Mouse (Mus musculus) small intestine, adult 2 months (tissue): ENCODE measurements around the gene Wdhd1. TPM values are rescaled to one million over a fixed set of nuclear protein-coding genes. Genes with fewer than 3 reads are reported as not detected.

Experiments used
- H3K27ac ChIP-seq: fragments of 200-500 bp; 2 replicates; pipeline ENCODE4 v1.5.1; 2012; ENCODE audit warnings: low read depth, low read length, control low read depth, inconsistent platforms; ENCODE audit not compliant: insufficient read depth
- H3K27me3 ChIP-seq: fragments of 200-500 bp; 2 replicates; pipeline ENCODE4 v1.6.1; 2012; ENCODE audit warnings: mild to moderate bottlenecking, moderate library complexity, low read length, inconsistent platforms; ENCODE audit not compliant: control insufficient read depth, insufficient read depth
- H3K36me3 ChIP-seq: fragments of 200-500 bp; 2 replicates; pipeline ENCODE4 v1.6.1; 2012; ENCODE audit warnings: mild to moderate bottlenecking, low read length, control low read depth, inconsistent platforms; ENCODE audit not compliant: control insufficient read depth, insufficient read depth
- H3K4me1 ChIP-seq: fragments of 200-500 bp; 2 replicates; pipeline ENCODE4 v1.6.1; 2012; ENCODE audit warnings: low read length, inconsistent platforms, mixed read lengths; ENCODE audit not compliant: control insufficient read depth, insufficient read depth, insufficient read length
- H3K4me3 ChIP-seq: fragments of 200-500 bp; 2 replicates; pipeline ENCODE4 v1.5.1; 2012; ENCODE audit warnings: low read depth, mild to moderate bottlenecking, control low read depth, inconsistent platforms, low read length, moderate library complexity
- CTCF ChIP-seq: fragments of 200-500 bp; IDR thresholded peaks from 2 replicates; pipeline ENCODE4 v1.5.1; 2012; ENCODE audit warnings: low read depth, mild to moderate bottlenecking, control low read depth, inconsistent platforms, low read length, moderate library complexity, mixed read lengths; ENCODE audit not compliant: insufficient replicate concordance, insufficient read length; ENCODE audit errors: extremely low read depth
- POLR2A ChIP-seq: fragments of 200-500 bp; IDR thresholded peaks from 2 replicates; pipeline ENCODE4 v1.6.1; 2012; ENCODE audit warnings: low read depth, mild to moderate bottlenecking, control low read depth, inconsistent platforms, low read length, moderate library complexity
- WGBS: fragments of 180-500 bp; shearing (Covaris S2); methylation state at CpG from one replicate; pipeline ENCODE4 v1.1.7; 2018; 5-methylcytosine and 5-hydroxymethylcytosine counted together
- polyA plus RNA-seq: library from polyadenylated mRNA; depleted of rRNA; stranded (reverse); fragments of >200 nt; gene quantifications from 2 replicates; pipeline ENCODE4 v1.2.3, GENCODE M21; 2012

Gene Wdhd1
- polyA plus RNA-seq, 1 experiment = 1.3 TPM

DNA sequence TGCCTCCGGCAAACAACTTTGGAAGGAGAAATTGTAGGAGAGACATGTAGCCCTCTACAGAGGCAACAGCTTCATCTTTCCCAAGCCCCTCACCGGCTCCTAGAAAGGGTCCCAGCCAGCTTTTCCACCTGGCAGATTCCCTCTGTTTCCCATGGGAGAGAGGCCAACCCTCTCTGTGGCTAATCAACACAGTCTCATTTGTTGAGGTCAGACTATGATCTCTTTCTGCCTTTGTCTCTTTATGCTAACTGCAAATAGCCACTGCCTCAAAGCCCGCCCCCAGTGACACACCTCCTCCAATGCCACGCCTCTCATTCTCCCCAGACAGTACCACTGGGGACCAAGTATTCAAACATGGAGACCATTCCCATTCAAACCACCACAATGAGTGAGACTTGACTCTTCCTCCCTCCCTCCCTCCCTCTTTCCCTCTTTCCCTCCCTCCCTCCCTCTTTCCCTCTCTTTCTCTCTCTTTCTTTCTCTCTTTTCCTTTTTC, 66.9 kb downstream of the Wdhd1 start:
- H3K27me3 ChIP-seq = no peaks in the 10 kb centered on the region
- TF ChIP-seq POLR2A (no peak), CTCF (no peak)
- no peak overlapping the region for H3K4me3 ChIP-seq
- peaks cover 11% of the 10 kb centered on the region; the same call in 1 of the 2 replicates for H3K4me1 ChIP-seq
- no peaks in the 10 kb centered on the region for H3K36me3 ChIP-seq
- WGBS = 86% methylated on average over 4 of the region's 4 CpGs
- peak overlapping the region; percentile 88 for H3K27ac ChIP-seq

- Histone ChIP-seq H3K4me3 (no peak overlapping the region), H3K4me1 (peaks cover 11% of the 10 kb centered on the region; the same call in 1 of the 2 replicates), H3K27ac (peak overlapping the region; percentile 88), H3K36me3 (no peaks in the 10 kb centered on the region), H3K27me3 (no peaks in the 10 kb centered on the region)
- no peak for TF ChIP-seq POLR2A
- no peak for TF ChIP-seq CTCF
- WGBS = 44% methylated on average over 12 of the region's 12 CpGs
Measured at GRCm38 (mm10) chr14:47208564-47209493, 67.8 kb downstream of the Wdhd1 start.

DNA sequence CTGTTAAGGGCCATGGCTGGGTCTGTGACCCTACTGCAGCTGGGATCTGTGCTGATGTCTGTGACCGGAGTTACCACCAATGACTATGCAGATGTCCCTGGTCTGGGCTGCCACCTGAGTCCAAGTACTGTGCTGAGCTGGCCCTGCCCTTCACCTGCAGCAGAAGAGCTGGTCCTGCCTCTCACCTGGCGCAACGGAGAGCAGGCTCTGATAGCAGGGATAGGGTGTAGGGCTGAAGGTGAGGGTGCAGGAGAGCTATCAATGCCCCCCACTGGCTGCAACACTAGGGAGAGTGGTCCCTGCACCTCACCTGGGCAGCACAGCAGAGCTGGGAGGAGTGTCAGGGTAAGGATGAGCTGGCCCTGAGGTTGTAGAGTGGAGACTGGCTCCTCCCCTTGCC, 70.1 kb downstream of the Wdhd1 start:
- no peak overlapping the region for H3K4me3 ChIP-seq
- H3K27me3 ChIP-seq = no peaks in the 10 kb centered on the region
- peaks cover 11% of the 10 kb centered on the region; the same call in 1 of the 2 replicates for H3K4me1 ChIP-seq
- H3K27ac ChIP-seq = no peak overlapping the region
- 86% methylated on average over 3 of the region's 3 CpGs for WGBS
- TF ChIP-seq CTCF = no peak
- no peaks in the 10 kb centered on the region for H3K36me3 ChIP-seq

DNA sequence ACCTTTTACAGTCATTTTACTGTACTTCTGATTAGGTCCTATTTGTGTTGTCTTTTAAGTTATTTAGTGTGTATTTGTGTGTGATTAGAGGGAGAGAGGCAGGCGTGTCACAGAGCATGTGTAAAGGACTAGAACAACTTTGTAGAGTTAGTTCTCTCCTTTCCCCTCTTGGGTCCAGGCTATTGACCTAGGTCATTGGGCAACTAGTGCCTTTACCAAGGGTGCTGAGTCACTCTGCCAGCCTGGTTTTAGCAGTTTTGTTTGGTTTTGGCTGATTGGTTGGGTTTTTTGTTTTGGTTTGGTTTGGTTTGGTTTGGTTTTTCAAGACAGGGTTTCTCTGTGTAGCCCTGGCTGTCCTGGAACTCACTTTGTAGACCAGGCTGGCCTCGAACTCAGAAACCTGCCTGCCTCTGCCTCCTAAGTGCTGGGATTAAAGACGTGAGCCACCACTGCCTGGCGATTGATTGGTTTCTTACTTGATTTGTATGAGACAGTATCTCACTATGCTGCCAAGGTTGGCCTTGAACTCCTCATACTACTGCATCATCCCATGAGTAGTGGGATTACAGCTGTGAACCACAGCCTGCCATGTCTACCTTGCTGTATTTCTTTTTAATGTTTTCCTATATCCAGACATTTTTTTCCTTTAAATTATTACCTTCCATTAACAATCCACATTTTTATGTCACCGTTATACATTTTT, 71.2 kb downstream of the Wdhd1 start:
- Histone ChIP-seq H3K36me3 (no peaks in the 10 kb centered on the region), H3K4me1 (peaks cover 11% of the 10 kb centered on the region; the same call in 1 of the 2 replicates), H3K27ac (no peak overlapping the region), H3K27me3 (no peaks in the 10 kb centered on the region), H3K4me3 (no peak overlapping the region)
- TF ChIP-seq CTCF = no peak
- TF ChIP-seq POLR2A = no peak
- WGBS = 91% methylated on average over 5 of the region's 5 CpGs

DNA sequence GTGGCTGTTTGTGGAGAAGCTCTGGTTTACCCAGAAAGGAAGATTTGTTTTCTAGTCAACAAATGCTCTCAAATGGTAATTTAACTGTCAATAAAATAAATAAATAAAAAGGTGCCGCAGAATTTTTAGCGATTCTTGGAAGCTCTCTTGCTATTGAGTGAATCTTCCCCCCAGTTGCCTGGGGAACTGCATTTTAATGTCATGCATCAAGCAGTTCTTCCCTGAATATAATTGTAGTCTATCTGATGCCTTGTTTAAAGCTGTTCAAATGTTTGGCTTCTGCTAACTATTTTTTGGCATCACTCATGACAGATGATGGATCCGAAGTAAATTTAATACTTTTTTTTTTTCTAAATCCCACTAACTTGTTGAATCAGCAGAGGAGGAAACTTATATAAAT, 79.3 kb downstream of the Wdhd1 start:
- H3K4me1 ChIP-seq = peaks cover 7% of the 10 kb centered on the region; the same call in 1 of the 2 replicates
- H3K4me3 ChIP-seq = no peak overlapping the region
- no peaks in the 10 kb centered on the region for H3K36me3 ChIP-seq
- no peak overlapping the region for H3K27ac ChIP-seq
- WGBS = 95% methylated on average over 3 of the region's 3 CpGs
- no peak for TF ChIP-seq POLR2A
- no peak for TF ChIP-seq CTCF
- no peaks in the 10 kb centered on the region for H3K27me3 ChIP-seq

GRCm38 (mm10) chr14:47196711-47197110, 79.9 kb downstream of the Wdhd1 start:
- H3K4me3 ChIP-seq = no peak overlapping the region
- TF ChIP-seq CTCF (no peak), POLR2A (no peak)
- no peak overlapping the region for H3K27ac ChIP-seq
- no peaks in the 10 kb centered on the region for H3K36me3 ChIP-seq
- no peaks in the 10 kb centered on the region for H3K27me3 ChIP-seq
- 71% methylated on average over 8 of the region's 8 CpGs for whole genome bisulfite sequencing
- peaks cover 3% of the 10 kb centered on the region; the same call in 1 of the 2 replicates for H3K4me1 ChIP-seq

GRCm38 (mm10) chr14:47194096-47194495, 82.6 kb downstream of the Wdhd1 start:
- Histone ChIP-seq H3K4me1 (peaks cover 3% of the 10 kb centered on the region; the same call in 1 of the 2 replicates), H3K27me3 (no peaks in the 10 kb centered on the region), H3K4me3 (no peak overlapping the region), H3K36me3 (no peaks in the 10 kb centered on the region), H3K27ac (no peak overlapping the region)
- no peak for TF ChIP-seq POLR2A
- no peak for TF ChIP-seq CTCF
- WGBS = 38% methylated on average over 4 of the region's 4 CpGs
